Mouse (Mus musculus) retina, postnatal 7 days (tissue): ENCODE results near the gene Topbp1.

Experiments
- DNase-seq: peaks from one replicate; pipeline ENCODE4 v3.0.0-alpha.2; 2012; ENCODE audit warnings: low read depth, low spot score

Topbp1 gene

DNA sequence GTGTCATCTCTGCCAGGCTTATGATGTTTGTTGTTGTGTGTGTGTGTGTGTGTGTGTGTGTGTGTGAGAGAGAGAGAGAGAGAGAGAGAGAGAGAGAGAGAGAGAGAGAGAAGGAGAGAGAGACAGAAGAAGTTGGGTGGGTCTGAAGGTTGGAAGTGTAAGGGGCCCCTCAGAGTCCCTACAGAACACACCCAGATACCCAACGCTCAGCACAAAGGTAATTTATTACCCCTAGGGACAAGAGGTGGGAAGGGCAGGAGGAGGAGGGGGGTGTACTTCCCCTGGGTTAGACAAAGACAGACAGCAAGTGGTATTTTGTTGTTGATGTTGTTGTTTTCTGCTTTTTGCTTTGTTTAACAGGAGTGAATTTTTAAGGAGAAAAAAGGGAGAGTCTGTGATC, 80.6 kb downstream of the Topbp1 start:
- DNase-seq, result no peak

DNA sequence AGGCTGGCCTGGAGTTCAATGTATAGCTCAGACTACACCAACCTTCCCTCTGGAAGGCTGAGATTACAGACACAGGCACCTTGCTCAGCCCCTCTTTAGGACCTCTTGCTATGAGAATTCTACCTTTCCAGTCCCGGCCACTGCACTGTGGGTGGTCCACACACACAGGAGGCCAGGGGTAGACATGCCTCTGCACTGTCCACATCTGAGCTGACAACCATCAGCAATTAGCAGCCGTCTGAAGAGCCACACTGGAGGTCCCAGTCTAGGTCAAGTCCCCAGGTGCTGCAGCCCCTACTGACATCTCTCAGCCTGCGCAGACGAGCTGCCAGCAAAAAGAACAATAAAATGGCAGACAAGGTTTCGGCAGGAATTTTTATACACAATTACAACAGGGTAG, 81.6 kb downstream of the Topbp1 start:
- DNase-seq, result no peak

DNA sequence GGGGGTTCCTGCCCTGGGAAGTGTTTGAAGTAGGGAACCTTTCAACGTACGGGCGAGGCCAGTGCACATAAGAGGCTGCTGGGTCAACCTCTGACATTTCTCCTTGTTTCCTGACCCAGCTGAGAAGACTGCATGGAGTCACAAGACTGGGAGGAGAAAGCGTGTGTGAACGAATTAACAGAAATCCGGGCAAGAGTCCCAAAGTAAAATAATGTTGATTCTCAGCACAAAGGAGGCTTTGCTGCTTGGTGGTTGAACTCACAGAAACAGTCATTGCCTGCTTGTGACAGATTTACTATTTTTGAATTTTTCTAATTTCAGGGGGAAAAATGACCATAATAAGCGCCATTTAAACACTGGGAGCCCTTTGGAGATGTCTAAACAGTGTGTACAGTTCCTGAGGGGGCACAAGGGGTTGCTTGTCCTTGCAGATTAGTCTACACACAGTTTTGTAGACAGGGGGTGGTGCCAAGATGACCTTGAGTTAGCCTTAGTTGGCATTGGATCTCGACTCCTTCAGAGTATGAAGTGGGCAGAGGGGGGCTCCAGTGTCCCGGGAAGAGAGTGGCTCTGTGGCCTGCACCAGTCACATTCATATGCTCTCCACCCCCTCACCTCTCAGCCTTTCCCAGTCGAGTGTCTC, 82.1 kb downstream of the Topbp1 start:
- DNase-seq, result no peak

DNA sequence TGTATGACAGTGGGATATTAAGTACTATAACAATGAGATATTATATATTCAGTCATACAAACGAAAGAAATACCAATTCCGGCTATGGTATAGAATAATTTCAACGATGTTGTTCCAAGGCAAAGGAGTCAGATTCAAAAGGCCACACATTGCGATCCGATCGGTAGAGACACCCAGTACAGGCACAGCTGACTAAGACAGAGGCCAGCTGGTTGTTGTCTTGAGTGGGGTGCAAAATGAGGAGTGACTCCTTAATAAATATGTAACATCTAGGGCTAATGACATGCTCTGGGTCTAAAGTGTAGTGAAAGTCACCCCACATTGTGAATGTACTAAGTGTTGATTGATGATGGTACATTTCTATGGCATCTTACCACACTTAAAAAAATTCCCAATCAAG, 84.2 kb downstream of the Topbp1 start:
- no peak for DNase-seq

DNA sequence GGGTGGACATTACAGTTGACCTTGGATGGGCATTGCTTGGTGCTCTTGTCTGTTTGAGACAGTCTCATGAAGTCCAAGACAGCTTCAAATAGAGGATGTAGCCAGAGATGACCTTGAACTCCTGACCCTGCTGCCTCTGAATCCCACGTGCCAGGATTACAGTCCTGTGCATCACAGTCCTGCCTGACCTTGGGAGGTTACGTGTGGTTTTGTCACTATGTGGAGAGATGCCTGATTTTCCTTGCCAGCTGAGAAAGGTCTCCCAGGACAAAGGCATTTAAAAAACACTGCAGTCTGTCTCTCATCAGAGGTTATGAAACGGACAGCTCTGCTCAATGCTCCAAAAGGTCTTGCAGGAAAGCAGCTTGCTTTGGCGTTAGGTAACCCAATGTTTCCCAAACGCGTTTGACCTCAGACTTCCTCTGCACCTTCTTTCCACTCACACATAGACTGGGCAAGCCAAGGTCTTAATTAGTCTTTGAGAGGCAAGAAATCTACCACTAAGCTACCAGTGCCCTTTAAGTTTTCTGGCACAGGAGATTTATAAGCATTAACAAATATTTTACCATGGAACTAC, 86.9 kb downstream of the Topbp1 start:
- no peak for DNase-seq

DNA sequence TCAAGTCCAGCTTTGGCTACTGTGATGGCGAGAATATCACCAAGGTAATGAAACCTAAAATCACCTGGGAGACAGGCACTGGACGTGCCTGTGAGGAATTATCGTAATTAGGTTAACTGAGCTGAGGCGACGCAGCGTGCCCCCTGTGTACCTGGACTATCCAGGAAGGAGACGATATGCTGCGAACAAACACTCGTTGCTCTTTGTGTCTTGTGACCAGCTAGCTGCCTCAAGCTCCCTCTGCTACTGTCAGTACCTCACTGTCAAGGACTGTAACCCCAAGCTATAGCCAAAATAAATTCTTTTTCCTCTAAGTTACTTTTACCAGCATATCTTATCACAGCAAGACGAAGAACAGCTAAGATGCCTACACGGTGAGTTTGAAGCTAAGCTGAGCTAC, 88.2 kb downstream of the Topbp1 start:
- DNase-seq, result no peak

DNA sequence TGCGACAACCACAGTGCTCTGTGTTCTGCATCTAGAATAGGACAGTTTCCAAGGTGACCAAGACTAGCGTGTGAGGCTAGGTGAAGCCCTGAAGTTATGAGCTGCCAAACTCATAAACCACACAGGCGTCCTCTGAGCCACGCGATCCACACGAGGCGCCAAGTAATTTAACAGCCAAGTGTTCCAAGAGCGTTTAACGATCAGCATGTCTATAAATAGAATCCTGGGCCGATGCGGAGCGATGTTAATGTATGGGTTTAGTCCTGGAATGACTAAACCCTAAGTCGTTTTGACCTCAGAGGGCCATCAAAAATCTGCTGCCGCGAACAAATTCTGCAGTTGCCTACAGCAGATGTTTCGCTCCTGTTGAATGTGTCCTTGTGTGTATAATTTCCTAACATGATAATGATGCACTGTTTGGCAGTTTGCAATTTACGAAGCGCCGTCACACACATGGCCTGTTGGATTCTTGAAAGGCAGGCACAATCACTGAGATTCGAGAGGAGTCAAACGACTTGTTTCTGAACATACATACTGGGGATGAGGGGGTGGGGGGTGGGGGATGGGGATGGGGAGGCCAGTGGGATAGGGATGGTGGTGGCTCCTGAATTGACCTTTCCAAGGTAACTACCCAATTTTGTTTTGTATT, 93.6 kb downstream of the Topbp1 start:
- DNase-seq, result no peak
